Mouse (Mus musculus): Measurements from ENCODE around the gene Cryzl1.

The Cryzl1 gene

DNA sequence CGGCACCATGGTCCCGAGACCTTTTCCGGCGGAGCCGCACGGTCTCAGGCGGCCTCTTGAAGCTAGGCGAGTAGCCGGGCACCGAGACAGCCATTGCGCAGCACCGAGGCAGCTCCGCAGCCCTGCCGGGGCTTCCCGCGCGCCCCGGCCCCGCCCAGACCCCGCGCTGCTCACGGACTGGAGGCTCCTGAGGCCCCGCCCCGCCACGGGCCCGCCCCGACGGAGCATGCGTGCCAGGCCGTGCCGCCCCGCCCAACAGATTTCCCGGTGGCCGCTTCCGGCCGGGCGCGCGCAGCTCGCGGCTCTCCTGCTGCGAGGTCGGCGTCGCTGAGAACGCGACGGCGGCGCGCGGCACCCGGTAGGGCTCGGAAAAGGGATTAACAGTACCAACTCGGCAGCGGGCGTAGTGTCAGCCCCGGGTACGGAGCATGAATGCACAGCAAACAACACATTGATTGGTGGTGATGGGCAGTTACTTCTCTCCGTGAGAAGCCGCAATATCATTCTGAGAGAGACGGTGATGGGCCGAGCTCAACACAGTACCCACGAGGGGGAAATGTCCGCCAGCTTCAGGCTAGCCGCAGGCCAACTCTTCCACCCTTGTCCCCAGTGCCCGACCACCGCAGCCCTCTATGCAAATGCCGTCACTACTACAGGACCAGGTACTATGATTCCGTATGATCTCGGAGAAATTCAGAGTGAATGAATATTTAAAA lies 40.0 kb downstream of the Cryzl1 start, which contains the start of gene Donson:
Gene Donson (minus strand): TSS at position 152 of the 716 bp plus-strand sequence.
- DNase-seq (ENCODE audit: low spot score in 2 of 2): peak; percentile 68 to 87

- DNase-seq (ENCODE audit: low spot score in 2 of 2): no peak
Measured at GRCm38 (mm10) chr16:91688023-91688618, 40.7 kb downstream of the Cryzl1 start.

GRCm38 (mm10) chr16:91686369-91686768 lies 42.4 kb downstream of the Cryzl1 start:
- DNase-seq (ENCODE audit: low spot score in 2 of 2): no peak

DNA sequence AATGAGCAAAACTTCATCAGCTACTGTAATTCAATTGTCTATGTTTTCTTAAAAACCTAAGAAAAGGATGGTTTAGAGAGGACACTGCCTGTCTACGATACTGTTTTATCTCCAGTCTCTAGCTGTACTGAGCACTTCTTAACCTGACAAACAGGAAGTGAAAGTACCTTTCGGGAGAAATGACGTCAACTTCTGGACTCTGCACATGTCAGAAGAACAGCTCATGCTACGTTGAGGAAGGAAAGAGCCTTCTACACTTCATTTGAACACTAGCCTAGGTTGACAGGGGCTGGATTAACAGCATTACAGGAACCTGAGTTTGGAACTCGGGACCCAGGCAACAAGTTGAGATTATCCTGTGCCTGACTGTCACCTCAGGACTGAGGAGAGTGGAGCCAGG lies 43.2 kb downstream of the Cryzl1 start:
- DNase-seq (ENCODE audit: low spot score in 2 of 2): no peak

- DNase-seq (ENCODE audit: low spot score in 2 of 2): no peak
Measured at GRCm38 (mm10) chr16:91680656-91681055, 48.1 kb downstream of the Cryzl1 start.

GRCm38 (mm10) chr16:91678147-91678911 lies 50.4 kb downstream of the Cryzl1 start:
- DNase-seq (ENCODE audit: low spot score in 2 of 2): no peak

- no peak for DNase-seq (ENCODE audit: low spot score in 2 of 2)
Measured at GRCm38 (mm10) chr16:91674500-91674899, 54.3 kb downstream of the Cryzl1 start.

GRCm38 (mm10) chr16:91663795-91664194 lies 65.0 kb downstream of the Cryzl1 start:
- DNase-seq (ENCODE audit: low spot score in 2 of 2): no peak

GRCm38 (mm10) chr16:91662336-91662735 lies 66.4 kb downstream of the Cryzl1 start:
- peak in 1 of 2 experiments; percentile 31 for DNase-seq (ENCODE audit: low spot score in 2 of 2)

GRCm38 (mm10) chr16:91661397-91661796 lies 67.4 kb downstream of the Cryzl1 start:
- no peak for DNase-seq (ENCODE audit: low spot score in 2 of 2)

- no peak for DNase-seq (ENCODE audit: low spot score in 2 of 2)
Measured at GRCm38 (mm10) chr16:91659798-91660197, 69.0 kb downstream of the Cryzl1 start.

DNA sequence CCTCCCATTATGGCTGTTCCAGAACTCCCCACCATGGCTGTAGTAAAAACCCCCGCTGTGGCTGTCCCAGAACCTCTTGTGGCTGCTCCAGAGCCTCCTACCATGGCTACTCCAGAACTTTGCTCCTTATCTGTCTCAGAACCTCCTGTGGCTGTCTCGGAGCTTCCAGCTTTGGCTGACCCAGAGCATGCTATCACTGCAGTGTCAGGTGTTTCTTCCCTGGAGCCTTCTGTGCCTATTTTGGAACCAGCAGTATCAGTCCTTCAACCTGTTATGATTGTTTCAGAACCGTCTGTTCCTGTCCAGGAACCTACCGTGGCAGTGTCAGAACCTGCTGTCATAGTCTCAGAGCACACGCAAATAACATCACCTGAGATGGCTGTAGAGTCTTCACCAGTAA lies 70.3 kb downstream of the Cryzl1 start:
- no peak for DNase-seq (ENCODE audit: low spot score in 2 of 2)

- DNase-seq (ENCODE audit: low spot score in 2 of 2): no peak
Measured at GRCm38 (mm10) chr16:91657285-91657684, 71.5 kb downstream of the Cryzl1 start.

GRCm38 (mm10) chr16:91655285-91655684 lies 73.5 kb downstream of the Cryzl1 start:
- no peak for DNase-seq (ENCODE audit: low spot score in 2 of 2)

DNA sequence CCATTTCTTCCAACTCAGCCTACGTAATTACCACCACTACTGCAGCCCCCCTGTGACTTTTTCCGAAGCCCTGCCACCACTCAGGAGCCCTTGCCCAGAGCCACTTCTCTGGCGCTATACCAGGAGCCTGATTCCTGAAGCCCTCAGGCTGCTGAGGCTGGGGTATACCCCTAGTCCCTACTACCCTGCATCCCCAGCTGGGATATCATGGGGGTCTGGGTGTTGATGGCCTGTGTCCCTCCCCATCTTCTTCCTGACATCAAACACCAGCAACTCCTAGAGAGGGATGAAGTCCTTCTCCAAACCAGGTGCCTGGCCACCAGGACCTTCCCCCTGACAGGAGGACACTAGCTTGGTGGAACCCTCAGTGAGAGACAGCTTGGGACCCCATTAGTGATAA lies 76.6 kb downstream of the Cryzl1 start:
- no peak for DNase-seq (ENCODE audit: low spot score in 2 of 2)

DNA sequence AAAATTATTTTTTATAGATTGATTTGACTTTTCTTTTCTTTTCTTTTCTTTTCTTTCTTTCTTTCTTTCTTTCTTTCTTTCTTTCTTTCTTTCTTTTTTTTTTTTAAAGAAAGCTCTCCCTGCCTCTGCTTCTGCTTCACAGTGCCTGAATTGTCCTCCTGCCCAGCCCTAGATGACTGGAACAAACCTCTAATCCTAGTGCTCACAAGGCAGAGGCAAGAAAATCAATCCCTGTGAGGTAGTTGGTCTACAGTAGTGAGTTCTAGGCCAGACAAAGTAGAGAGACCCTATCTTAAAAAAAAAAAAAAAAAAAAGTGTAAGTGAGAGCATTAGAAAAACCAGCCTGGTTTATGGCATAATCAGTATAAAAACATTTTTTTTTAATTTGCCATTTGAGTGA lies 79.0 kb downstream of the Cryzl1 start:
- DNase-seq (ENCODE audit: low spot score in 2 of 2): no peak

- no peak for DNase-seq (ENCODE audit: low spot score in 2 of 2)
Measured at GRCm38 (mm10) chr16:91649246-91649645, 79.5 kb downstream of the Cryzl1 start.

DNA sequence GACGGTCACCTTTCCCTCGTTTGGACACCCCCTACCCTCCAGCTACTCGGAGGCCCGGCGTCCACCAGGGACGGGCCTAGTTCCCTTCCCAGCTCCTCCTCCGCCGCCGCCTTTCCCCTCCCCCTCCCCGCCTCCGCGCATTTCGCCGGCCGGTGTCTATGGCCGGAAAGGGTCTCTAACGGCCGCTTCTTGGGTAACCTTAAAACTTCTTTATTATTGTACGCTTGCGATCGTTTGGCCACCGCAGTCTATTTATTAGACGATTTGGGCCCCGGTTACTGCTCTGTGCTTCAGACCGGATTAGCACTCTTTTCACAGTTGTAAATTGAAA lies 80.6 kb downstream of the Cryzl1 start:
- DNase-seq (ENCODE audit: low spot score in 2 of 2): peak in 1 of 2 experiments; percentile 64

- peak; percentile 94 to 97 for DNase-seq (ENCODE audit: low spot score in 2 of 2)
Measured at GRCm38 (mm10) chr16:91647461-91648219, 81.1 kb downstream of the Cryzl1 start, which contains the start of gene Son. TSS of gene Son (plus strand) at chr16:91647506.

GRCm38 (mm10) chr16:91646681-91647419 lies 81.9 kb downstream of the Cryzl1 start, which contains the start of gene Gart:
TSS of gene Gart (minus strand) at chr16:91646952.
- DNase-seq (ENCODE audit: low spot score in 2 of 2): peak; percentile 79 to 92

GRCm38 (mm10) chr16:91645995-91646602 lies 82.7 kb downstream of the Cryzl1 start:
- no peak for DNase-seq (ENCODE audit: low spot score in 2 of 2)

Data from left cerebral cortex, adult 9 months (tissue).